Mouse (Mus musculus): ENCODE results near the gene Tie1. TPM values are rescaled to one million over a fixed set of nuclear protein-coding genes. Genes with fewer than 3 reads are reported as not detected.
A peak's percentile ranks its signal among the peaks of the same experiment; 100 is the strongest.

Gene Tie1
- polyA plus RNA-seq, 1 experiment, result 16.2 TPM

GRCm38 (mm10) chr4:118527335-118527681, 37.4 kb upstream of the Tie1 start:
- peak overlapping the region; percentile 97 for H3K27ac ChIP-seq (ENCODE audit: insufficient read depth, low read depth, low read length)
- TF ChIP-seq POLR2A (IDR thresholded peaks at IDR 0.05; ENCODE audit: low read depth, low read length) (no peak), CTCF (IDR thresholded peaks at IDR 0.05; ENCODE audit: extremely low read depth, insufficient read length, insufficient replicate concordance, low read depth, low read length) (no peak)
- 17% methylated on average over 5 of the region's 5 CpGs for WGBS

GRCm38 (mm10) chr4:118526408-118527334, 36.8 kb upstream of the Tie1 start, which contains the start of gene 2610528J11Rik:
2610528J11Rik (plus strand) TSS chr4:118526999.
- Histone ChIP-seq H3K4me1 (ENCODE audit: control insufficient read depth, insufficient read depth, insufficient read length, low read length) (peaks cover 26% of the 10 kb centered on the region), H3K27ac (ENCODE audit: insufficient read depth, low read depth, low read length) (peak within 1 kb of the TSS; percentile 97)
- 23% methylated on average over 17 of the region's 17 CpGs for WGBS

More at GRCm38 (mm10) chr4:118527335-118527681, 37.4 kb upstream of the Tie1 start:
- peaks cover 26% of the 10 kb centered on the region for H3K4me1 ChIP-seq (ENCODE audit: control insufficient read depth, insufficient read depth, insufficient read length, low read length)
- peak overlapping the region; percentile 70 for H3K4me3 ChIP-seq (ENCODE audit: low read depth, low read length)
- H3K36me3 ChIP-seq (ENCODE audit: control insufficient read depth, insufficient read depth, low read length), result peaks cover 13% of the 10 kb centered on the region
- no peaks in the 10 kb centered on the region for H3K27me3 ChIP-seq (ENCODE audit: control insufficient read depth, insufficient read depth, low read length)

GRCm38 (mm10) chr4:118525779-118526178, 35.9 kb upstream of the Tie1 start:
- Histone ChIP-seq H3K27ac (ENCODE audit: insufficient read depth, low read depth, low read length) (peak overlapping the region; percentile 97), H3K4me1 (ENCODE audit: control insufficient read depth, insufficient read depth, insufficient read length, low read length) (peaks cover 26% of the 10 kb centered on the region), H3K36me3 (ENCODE audit: control insufficient read depth, insufficient read depth, low read length) (peaks cover 12% of the 10 kb centered on the region), H3K27me3 (ENCODE audit: control insufficient read depth, insufficient read depth, low read length) (no peaks in the 10 kb centered on the region), H3K4me3 (ENCODE audit: low read depth, low read length) (no peak overlapping the region)
- TF ChIP-seq CTCF (IDR thresholded peaks at IDR 0.05; ENCODE audit: extremely low read depth, insufficient read length, insufficient replicate concordance, low read depth, low read length), result no peak
- TF ChIP-seq POLR2A (IDR thresholded peaks at IDR 0.05; ENCODE audit: low read depth, low read length), result no peak
- 63% methylated on average over 3 of the region's 3 CpGs for WGBS

More at GRCm38 (mm10) chr4:118526408-118527334, 36.8 kb upstream of the Tie1 start, which contains the start of gene 2610528J11Rik:
- Histone ChIP-seq H3K4me3 (ENCODE audit: low read depth, low read length) (peak within 1 kb of the TSS; percentile 70), H3K36me3 (ENCODE audit: control insufficient read depth, insufficient read depth, low read length) (peaks cover 13% of the 10 kb centered on the region), H3K27me3 (ENCODE audit: control insufficient read depth, insufficient read depth, low read length) (no peaks in the 10 kb centered on the region)
- TF ChIP-seq POLR2A (IDR thresholded peaks at IDR 0.05; ENCODE audit: low read depth, low read length), result peak; percentile 53; the same call in 1 of the 2 replicates
- TF ChIP-seq CTCF (IDR thresholded peaks at IDR 0.05; ENCODE audit: extremely low read depth, insufficient read length, insufficient replicate concordance, low read depth, low read length), result no peak

GRCm38 (mm10) chr4:118523976-118524375, 34.1 kb upstream of the Tie1 start:
- no peak overlapping the region for H3K4me3 ChIP-seq (ENCODE audit: low read depth, low read length)
- no peaks in the 10 kb centered on the region for H3K27me3 ChIP-seq (ENCODE audit: control insufficient read depth, insufficient read depth, low read length)
- WGBS, result 78% methylated on average over 7 of the region's 7 CpGs
- H3K27ac ChIP-seq (ENCODE audit: insufficient read depth, low read depth, low read length), result no peak overlapping the region
- H3K36me3 ChIP-seq (ENCODE audit: control insufficient read depth, insufficient read depth, low read length), result no peaks in the 10 kb centered on the region
- peaks cover 23% of the 10 kb centered on the region; the same call in 1 of the 2 replicates for H3K4me1 ChIP-seq (ENCODE audit: control insufficient read depth, insufficient read depth, insufficient read length, low read length)
- TF ChIP-seq POLR2A (IDR thresholded peaks at IDR 0.05; ENCODE audit: low read depth, low read length) (no peak), CTCF (IDR thresholded peaks at IDR 0.05; ENCODE audit: extremely low read depth, insufficient read length, insufficient replicate concordance, low read depth, low read length) (no peak)

GRCm38 (mm10) chr4:118522248-118522647, 32.4 kb upstream of the Tie1 start:
- 75% methylated on average over 7 of the region's 7 CpGs for WGBS
- Histone ChIP-seq H3K4me1 (ENCODE audit: control insufficient read depth, insufficient read depth, insufficient read length, low read length) (peaks cover 24% of the 10 kb centered on the region; the same call in 1 of the 2 replicates), H3K27ac (ENCODE audit: insufficient read depth, low read depth, low read length) (no peak overlapping the region), H3K4me3 (ENCODE audit: low read depth, low read length) (no peak overlapping the region), H3K27me3 (ENCODE audit: control insufficient read depth, insufficient read depth, low read length) (no peaks in the 10 kb centered on the region), H3K36me3 (ENCODE audit: control insufficient read depth, insufficient read depth, low read length) (no peaks in the 10 kb centered on the region)
- no peak for TF ChIP-seq POLR2A (IDR thresholded peaks at IDR 0.05; ENCODE audit: low read depth, low read length)
- no peak for TF ChIP-seq CTCF (IDR thresholded peaks at IDR 0.05; ENCODE audit: extremely low read depth, insufficient read length, insufficient replicate concordance, low read depth, low read length)

GRCm38 (mm10) chr4:118518208-118518607, 28.3 kb upstream of the Tie1 start:
- peaks cover 28% of the 10 kb centered on the region; the same call in 1 of the 2 replicates for H3K4me1 ChIP-seq (ENCODE audit: control insufficient read depth, insufficient read depth, insufficient read length, low read length)
- H3K27me3 ChIP-seq (ENCODE audit: control insufficient read depth, insufficient read depth, low read length), result no peaks in the 10 kb centered on the region
- WGBS, result 14% methylated on average over 5 of the region's 5 CpGs
- no peaks in the 10 kb centered on the region for H3K36me3 ChIP-seq (ENCODE audit: control insufficient read depth, insufficient read depth, low read length)
- H3K27ac ChIP-seq (ENCODE audit: insufficient read depth, low read depth, low read length), result peak overlapping the region; percentile 100
- TF ChIP-seq POLR2A (IDR thresholded peaks at IDR 0.05; ENCODE audit: low read depth, low read length) (no peak), CTCF (IDR thresholded peaks at IDR 0.05; ENCODE audit: extremely low read depth, insufficient read length, insufficient replicate concordance, low read depth, low read length) (no peak)
- H3K4me3 ChIP-seq (ENCODE audit: low read depth, low read length), result peak overlapping the region; percentile 35; the same call in 1 of the 2 replicates

All from small intestine, adult 2 months (tissue).